Mouse (Mus musculus): Measurements from ENCODE around the gene Wdr90.

The Wdr90 gene

DNA sequence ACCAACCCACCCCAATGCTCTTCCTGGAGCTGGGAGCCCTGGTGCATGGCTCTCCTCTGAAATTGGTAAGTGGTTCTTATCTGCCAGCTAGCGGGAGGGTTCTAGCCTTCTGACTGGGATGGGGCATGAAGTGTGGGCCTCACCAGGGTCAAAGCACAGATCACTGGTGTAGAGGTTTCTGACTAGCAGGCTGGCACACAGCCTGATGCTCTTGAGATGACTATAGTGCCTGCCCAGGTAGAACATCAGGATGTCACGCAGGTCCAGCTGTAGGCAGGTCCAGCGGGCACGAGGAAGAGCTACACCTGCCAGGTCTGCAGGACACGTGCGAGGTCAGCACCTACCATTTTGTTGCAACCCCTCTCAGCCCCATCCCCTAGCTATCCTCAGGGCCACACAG lies 1.1 kb downstream of the Wdr90 start:
- no peak for DNase-seq (ENCODE audit: low read depth, low spot score)

DNA sequence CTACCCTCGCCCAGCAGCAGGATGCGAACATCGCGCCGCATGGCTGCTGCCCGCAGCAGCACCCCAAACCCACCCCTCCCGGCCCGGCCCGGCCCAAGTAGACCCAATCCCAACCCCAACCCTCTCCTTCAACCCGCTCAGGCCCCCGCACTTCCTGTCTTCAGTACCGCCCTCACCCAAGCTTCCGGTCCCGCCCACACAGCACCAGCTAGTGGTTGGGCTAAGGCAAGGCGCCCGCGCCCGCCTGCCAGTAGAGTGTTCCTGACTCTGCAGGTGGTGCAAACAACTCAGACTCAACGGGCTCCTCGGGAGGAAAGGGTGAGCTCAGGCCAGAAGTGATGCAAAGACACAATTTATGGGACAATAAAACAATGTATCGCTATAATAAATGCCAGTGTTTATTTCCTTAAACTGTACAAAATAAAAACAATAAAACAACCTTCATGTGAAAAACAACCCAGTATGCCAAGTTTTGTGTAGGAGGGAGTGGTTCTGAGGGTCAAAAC lies 16.9 kb downstream of the Wdr90 start, which contains the start of gene Rhot2:
Gene Rhot2 (minus strand): TSS at position 456 of the 506 bp plus-strand sequence.
- DNase-seq (ENCODE audit: low read depth, low spot score), result peak; percentile 96

GRCm38 (mm10) chr17:25843636-25844395 lies 17.5 kb downstream of the Wdr90 start:
- no peak for DNase-seq (ENCODE audit: low read depth, low spot score)

DNA sequence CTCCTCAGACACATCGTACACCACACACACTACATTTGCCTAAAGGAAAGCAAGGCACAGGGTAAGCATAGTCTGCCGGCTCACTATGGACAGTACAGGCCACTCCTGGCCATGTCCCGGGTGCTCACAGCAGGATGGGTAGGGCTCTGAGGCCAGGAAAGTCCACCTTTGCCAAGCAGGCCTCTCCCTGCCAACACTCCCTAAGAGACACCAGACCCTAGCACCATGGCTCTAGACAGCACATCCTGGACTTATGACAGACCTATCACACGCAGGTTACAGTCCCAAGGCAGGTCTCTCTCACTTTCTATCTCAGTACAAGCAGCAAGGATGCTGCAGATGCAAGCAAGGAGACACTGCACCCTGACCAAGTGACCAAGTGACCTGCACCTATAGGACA lies 18.2 kb downstream of the Wdr90 start:
- DNase-seq (ENCODE audit: low read depth, low spot score), result no peak

GRCm38 (mm10) chr17:25842509-25842908 lies 18.8 kb downstream of the Wdr90 start:
- DNase-seq (ENCODE audit: low read depth, low spot score), result no peak

GRCm38 (mm10) chr17:25841117-25841880 lies 20.0 kb downstream of the Wdr90 start, which contains the start of gene Gm20683:
TSS of gene Gm20683 (minus strand) at chr17:25841763.
- DNase-seq (ENCODE audit: low read depth, low spot score), result no peak

DNA sequence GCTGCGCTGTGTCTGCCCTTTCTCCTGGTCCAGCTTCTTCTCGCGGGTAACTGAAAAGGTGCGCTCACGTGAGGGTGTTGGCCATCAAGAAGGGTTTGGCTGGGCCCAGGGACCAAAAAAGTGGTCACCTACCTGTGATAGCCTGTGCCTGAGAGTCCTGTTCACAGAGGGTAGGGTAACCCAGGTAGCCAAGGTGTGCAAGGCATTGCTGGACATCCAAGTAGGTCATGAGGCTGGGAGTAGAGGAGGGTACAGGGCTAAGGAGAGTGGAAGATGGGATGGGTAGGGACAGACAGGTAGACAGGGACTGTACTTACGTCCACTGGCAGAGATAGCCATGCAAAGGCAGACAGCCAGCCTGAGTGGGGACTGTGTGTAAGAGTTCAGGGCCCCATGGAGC lies 20.8 kb downstream of the Wdr90 start:
- no peak for DNase-seq (ENCODE audit: low read depth, low spot score)

- no peak for DNase-seq (ENCODE audit: low read depth, low spot score)
Measured at GRCm38 (mm10) chr17:25839455-25840235, 21.7 kb downstream of the Wdr90 start.

GRCm38 (mm10) chr17:25838904-25839303 lies 22.4 kb downstream of the Wdr90 start:
- no peak for DNase-seq (ENCODE audit: low read depth, low spot score)

DNA sequence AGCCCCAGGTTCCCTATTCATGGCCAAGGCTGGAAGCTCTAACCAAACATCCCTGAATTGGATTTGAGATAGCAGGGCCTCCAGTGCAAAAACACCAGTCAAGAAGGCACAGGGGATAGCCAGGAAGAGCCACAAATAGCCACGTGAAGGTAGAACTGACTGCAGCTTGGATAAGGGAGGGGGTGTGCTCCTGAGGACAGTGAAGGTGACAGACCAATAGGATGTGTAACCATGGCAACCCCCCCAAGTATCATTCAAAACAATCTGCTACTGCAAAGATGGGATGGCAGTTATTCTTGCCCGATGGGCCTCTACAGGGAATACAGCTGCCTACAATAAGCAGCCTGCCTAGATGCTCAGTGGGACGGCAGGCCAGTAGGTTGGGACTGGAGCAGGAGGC lies 23.8 kb downstream of the Wdr90 start:
- peak; percentile 40 for DNase-seq (ENCODE audit: low read depth, low spot score)

- DNase-seq (ENCODE audit: low read depth, low spot score), result peak; percentile 57
Measured at GRCm38 (mm10) chr17:25837076-25837410, 24.3 kb downstream of the Wdr90 start, which contains the start of gene Rhbdl1. TSS of gene Rhbdl1 (minus strand) at chr17:25837295.

GRCm38 (mm10) chr17:25836397-25837075 lies 24.8 kb downstream of the Wdr90 start:
- DNase-seq (ENCODE audit: low read depth, low spot score), result no peak

GRCm38 (mm10) chr17:25835816-25836215 lies 25.5 kb downstream of the Wdr90 start:
- no peak for DNase-seq (ENCODE audit: low read depth, low spot score)

GRCm38 (mm10) chr17:25835301-25835700 lies 26.0 kb downstream of the Wdr90 start:
- no peak for DNase-seq (ENCODE audit: low read depth, low spot score)

DNA sequence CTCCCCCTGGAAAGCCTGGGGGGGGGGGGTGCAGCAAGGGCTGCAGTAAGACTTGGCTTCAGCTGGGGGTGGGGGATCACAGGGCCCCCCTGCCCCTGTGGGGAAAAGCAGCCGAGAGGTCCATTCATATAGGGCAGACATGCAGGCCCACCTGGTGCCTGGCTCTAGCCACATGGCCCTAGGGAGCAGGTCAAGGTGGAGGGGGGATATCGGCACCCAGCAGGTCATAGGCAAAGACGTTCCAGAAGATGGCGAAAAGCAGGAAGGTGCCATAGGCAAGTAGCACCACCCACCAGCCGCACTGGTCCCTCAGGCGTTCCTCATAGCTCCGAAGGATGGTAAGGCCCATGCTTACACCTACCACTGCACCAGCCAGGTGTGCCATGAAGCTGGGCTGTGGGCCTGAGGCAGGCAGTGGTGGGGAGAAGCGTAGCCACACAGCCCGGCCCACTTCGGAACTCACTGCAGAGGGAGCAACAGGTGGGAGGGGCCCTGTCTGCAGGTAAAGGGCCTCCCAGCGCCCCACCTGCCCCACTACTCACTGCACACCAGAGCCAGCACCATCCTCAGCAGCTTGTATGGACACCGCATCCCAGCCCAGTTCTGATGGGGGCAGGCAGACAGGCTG lies 26.6 kb downstream of the Wdr90 start:
- DNase-seq (ENCODE audit: low read depth, low spot score), result no peak

- no peak for DNase-seq (ENCODE audit: low read depth, low spot score)
Measured at GRCm38 (mm10) chr17:25833961-25834594, 27.2 kb downstream of the Wdr90 start.

DNA sequence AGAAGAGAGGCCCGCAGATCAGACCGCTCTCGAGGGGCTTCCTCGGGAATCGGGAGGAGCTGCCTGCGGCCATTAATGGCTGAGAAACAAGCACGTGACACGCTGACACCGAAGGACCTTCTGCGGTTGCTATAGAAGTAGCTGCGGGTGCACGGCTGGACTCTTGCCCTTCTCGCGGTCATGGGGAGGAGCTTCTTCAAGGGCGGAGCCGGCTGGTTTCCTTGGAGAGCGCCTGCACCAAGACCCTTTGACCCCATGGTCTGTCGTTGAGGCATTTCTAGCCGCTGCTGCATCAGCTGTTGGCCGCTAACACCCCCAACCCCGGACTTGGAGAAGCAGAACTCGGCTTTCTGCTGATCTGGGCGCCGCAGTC lies 28.0 kb downstream of the Wdr90 start, which contains the start of gene Stub1:
Gene Stub1 (minus strand): TSS at position 114 of the 373 bp plus-strand sequence.
- no peak for DNase-seq (ENCODE audit: low read depth, low spot score)

DNA sequence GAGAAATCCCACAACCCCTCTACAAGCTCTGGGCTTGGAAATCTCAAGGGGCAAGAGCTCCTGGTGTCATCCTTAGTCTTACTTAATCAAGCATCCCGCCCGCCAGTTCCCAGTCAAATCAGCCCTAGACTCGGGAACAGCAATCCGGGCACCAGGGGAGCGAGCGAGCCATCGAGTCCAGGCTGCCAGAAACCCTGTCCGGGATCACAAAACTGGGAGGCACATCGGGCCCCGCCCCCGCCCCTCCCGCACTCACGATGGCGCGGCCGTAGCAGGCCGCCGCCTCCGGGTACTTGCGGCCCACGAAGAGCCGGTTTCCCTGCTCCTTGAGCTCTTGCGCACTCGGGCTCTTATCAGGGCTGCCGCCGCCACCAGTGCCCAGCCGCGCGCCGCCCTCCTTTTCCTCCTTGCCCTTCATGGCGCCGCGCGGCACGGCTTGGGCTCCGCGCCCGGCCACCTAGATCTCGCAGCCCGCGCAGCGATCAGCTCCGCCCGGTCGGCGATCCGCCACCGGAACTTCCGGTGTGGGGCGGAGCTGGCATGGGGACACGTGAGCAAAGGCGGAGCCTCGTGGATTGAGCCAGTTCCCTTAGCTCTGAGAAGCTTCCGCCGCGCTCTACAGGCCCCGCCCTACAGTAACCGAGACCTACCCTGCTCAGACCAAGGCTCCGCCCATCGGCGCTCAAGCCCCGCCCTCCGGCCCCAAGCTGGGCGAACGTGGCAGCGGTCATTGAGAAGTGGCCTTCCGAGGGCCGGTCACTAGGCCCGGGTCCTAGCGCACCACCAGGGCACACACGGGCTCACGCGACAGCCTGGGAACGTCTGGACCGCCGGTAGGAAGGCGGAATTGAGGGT lies 28.6 kb downstream of the Wdr90 start:
- peak; percentile 98 for DNase-seq (ENCODE audit: low read depth, low spot score)

All from CD4-positive helper T cell, adult 2 months (primary cell).